Mouse (Mus musculus) embryonic fibroblast, embryonic 13.5 days (primary cell): ENCODE data around the gene Rho.

Experiments used
- CTCF ChIP-seq: IDR thresholded peaks from 2 replicates; pipeline ENCODE4 v1.5.1; 2011; ENCODE audit warnings: mild to moderate bottlenecking, control low read depth, low read length, moderate library complexity, borderline replicate concordance; ENCODE audit not compliant: insufficient read depth
- POLR2A ChIP-seq: IDR thresholded peaks from 2 replicates; pipeline ENCODE4 v1.6.1; 2011; ENCODE audit warnings: low read depth, mild to moderate bottlenecking, control low read depth, low read length, moderate library complexity

DNA sequence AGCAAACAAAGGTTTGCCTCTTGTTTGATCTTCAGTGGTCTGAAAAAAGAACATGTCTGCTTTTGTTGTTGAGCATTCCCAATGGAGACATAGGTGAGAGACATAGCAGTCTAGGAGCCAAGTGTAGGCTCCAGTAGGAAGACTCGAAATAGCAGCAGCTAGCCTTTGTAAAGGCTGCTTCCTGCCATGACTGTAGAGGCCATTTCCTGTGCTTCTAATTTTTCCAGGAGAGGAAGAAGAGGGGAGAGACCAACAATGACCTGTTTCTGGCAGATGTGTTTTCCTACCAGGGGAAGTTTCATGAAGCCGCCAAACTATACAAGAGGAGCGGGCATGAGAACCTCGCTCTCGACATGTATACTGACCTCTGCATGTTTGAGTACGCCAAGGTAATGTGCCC, 26.0 kb upstream of the Rho start:
- TF ChIP-seq CTCF, result no peak
- no peak for TF ChIP-seq POLR2A
